Mouse (Mus musculus): Measurements from ENCODE around the gene Olfr780. TPM values are rescaled to one million over a fixed set of nuclear protein-coding genes. Genes with fewer than 3 reads are reported as not detected.
"Not testable (repeated sequence)": the region's sequence is repeated elsewhere in the genome, so short reads cannot be mapped to it uniquely, and the experiment has no call there.

Olfr780 gene
- not detected in 2 replicates for total RNA-seq (2017)

- ATAC-seq (replicated peaks in 1 of 2; ENCODE audit: insufficient read depth in 1 of 2, low FRiP score in 2 of 2, low TSS enrichment in 1 of 2, low read depth in 1 of 2, poor library complexity in 2 of 2, severe bottlenecking in 2 of 2), result no peak
Measured at GRCm38 (mm10) chr10:129317817-129318216, at the start of gene Olfr780. Gene Olfr780, plus strand, starts transcription at chr10:129318117.

DNA sequence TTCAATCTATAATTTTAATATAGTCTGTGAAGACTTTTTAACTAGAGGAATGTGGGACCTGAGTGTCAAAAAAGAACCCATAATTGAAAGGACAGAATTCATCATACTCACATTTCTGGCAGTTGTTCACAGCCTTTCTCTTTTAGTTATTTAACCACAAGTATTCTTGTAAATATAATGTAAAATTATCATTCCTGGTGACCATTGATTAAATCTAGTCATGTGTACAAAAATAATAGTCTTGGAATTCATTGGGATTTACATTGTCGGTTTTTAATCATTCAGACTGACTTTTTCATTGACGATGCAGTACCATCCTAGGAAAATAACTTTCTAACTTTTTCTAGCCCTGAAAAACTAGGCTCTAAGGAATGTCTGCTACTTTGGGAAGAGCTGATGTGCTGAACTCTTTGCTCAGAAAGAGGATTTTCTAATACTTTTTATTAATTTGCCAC, 46.8 kb upstream of the Olfr780 start, which contains the start of gene Olfr777:
Olfr777 (minus strand) TSS at position 405 of the 455 bp plus-strand sequence.
- no peak for ATAC-seq (replicated peaks in 1 of 2; ENCODE audit: insufficient read depth in 1 of 2, low FRiP score in 2 of 2, low TSS enrichment in 1 of 2, low read depth in 1 of 2, poor library complexity in 2 of 2, severe bottlenecking in 2 of 2)

GRCm38 (mm10) chr10:129312973-129313372, 4.9 kb upstream of the Olfr780 start:
- not testable (repeated sequence) for ATAC-seq (replicated peaks in 1 of 2; ENCODE audit: insufficient read depth in 1 of 2, low FRiP score in 2 of 2, low TSS enrichment in 1 of 2, low read depth in 1 of 2, poor library complexity in 2 of 2, severe bottlenecking in 2 of 2)

- not testable (repeated sequence) for ATAC-seq (replicated peaks in 1 of 2; ENCODE audit: insufficient read depth in 1 of 2, low FRiP score in 2 of 2, low TSS enrichment in 1 of 2, low read depth in 1 of 2, poor library complexity in 2 of 2, severe bottlenecking in 2 of 2)
Measured at GRCm38 (mm10) chr10:129313521-129313920, 4.4 kb upstream of the Olfr780 start.

GRCm38 (mm10) chr10:129328554-129328953, 10.6 kb downstream of the Olfr780 start, which contains the start of gene Olfr781:
Gene Olfr781, plus strand, starts transcription at chr10:129328854.
- ATAC-seq (replicated peaks in 1 of 2; ENCODE audit: insufficient read depth in 1 of 2, low FRiP score in 2 of 2, low TSS enrichment in 1 of 2, low read depth in 1 of 2, poor library complexity in 2 of 2, severe bottlenecking in 2 of 2), result no peak

DNA sequence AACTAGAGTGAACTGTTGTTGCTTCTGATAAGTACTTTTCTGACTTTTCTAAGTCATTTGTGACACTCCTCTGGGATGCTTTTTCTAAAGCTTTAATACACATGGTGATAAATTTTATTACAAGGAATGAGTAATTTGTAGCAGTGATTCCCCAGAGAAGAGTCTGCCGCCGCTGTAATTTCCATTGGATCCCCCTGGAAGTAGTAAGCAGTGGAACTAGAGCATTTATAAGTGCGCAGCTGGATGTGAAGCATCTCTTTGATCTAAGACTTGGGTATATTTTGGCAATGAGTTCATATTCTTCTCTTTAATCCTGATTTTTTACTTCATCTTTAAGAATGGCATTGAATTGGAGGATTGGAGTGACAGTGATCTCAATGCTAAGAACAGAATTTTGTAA, 30.6 kb downstream of the Olfr780 start, which contains the start of gene Olfr782:
Olfr782 (plus strand) TSS at position 301 of the 400 bp plus-strand sequence.
- no peak for ATAC-seq (replicated peaks in 1 of 2; ENCODE audit: insufficient read depth in 1 of 2, low FRiP score in 2 of 2, low TSS enrichment in 1 of 2, low read depth in 1 of 2, poor library complexity in 2 of 2, severe bottlenecking in 2 of 2)

GRCm38 (mm10) chr10:129352475-129352874, 34.6 kb downstream of the Olfr780 start:
- not testable (repeated sequence) for ATAC-seq (replicated peaks in 1 of 2; ENCODE audit: insufficient read depth in 1 of 2, low FRiP score in 2 of 2, low TSS enrichment in 1 of 2, low read depth in 1 of 2, poor library complexity in 2 of 2, severe bottlenecking in 2 of 2)

DNA sequence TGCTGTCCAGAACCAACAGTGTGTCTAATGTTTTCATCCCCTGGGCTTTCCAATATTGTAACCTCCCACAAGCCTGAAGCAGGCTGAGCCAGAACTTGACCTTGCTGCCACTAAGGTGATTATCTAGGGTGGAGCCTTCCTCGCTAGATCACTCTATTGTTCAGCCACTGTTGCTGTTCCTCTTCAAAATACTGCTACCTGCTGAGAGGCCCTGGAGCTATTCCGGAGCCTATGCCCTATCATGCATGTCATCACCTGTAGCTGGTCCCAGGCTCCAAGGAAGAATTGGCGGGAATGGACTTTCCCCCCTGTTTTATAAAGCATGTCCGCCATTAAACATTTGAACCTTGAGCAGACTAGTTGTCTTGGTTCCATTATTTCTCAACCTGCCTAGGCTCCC, 38.6 kb downstream of the Olfr780 start:
- not testable (repeated sequence) for ATAC-seq (replicated peaks in 1 of 2; ENCODE audit: insufficient read depth in 1 of 2, low FRiP score in 2 of 2, low TSS enrichment in 1 of 2, low read depth in 1 of 2, poor library complexity in 2 of 2, severe bottlenecking in 2 of 2)

DNA sequence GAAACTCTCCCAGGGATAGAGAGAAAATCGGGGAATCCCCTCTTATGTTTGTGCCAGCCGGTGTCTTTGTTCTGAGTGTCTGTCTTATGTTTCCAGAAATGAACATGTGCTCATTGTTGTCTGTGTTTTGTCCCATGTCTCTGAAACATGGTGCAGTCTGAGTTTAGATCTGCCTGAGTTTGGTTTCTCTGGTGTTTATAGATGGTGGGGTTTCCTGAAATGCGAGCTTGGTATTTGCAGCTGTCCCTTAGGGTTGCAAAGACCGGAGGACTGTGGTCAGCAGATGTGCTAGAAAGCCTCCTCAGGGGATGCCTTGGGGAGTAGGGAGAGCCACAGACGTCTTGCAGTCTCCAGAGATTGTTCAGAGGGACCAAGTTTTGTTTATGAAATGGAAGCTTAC, 39.4 kb downstream of the Olfr780 start:
- no peak for ATAC-seq (replicated peaks in 1 of 2; ENCODE audit: insufficient read depth in 1 of 2, low FRiP score in 2 of 2, low TSS enrichment in 1 of 2, low read depth in 1 of 2, poor library complexity in 2 of 2, severe bottlenecking in 2 of 2)

Other genes starting within 250 kb of the Olfr780 start
- gene Olfr766-ps1, start 249.1 kb upstream of the Olfr780 start, total RNA-seq (2017), result not detected in 2 replicates
- gene Olfr767, start 235.2 kb upstream of the Olfr780 start, total RNA-seq (2017), result not detected in 2 replicates
- not detected in 2 replicates for gene Olfr768, start 218.7 kb upstream of the Olfr780 start, total RNA-seq (2017)
- gene Olfr769, start 200.3 kb upstream of the Olfr780 start, total RNA-seq (2017), result not detected in 2 replicates
- not detected in 2 replicates for gene Olfr770, start 179.1 kb upstream of the Olfr780 start, total RNA-seq (2017)
- gene Olfr771, start 153.4 kb upstream of the Olfr780 start, total RNA-seq (2017), result not detected in 2 replicates
- not detected in 2 replicates for gene Olfr772, start 140.2 kb upstream of the Olfr780 start, total RNA-seq (2017)
- not detected in 2 replicates for gene Olfr773, start 130.7 kb upstream of the Olfr780 start, total RNA-seq (2017)
- not detected in 2 replicates for gene Olfr774, start 81.9 kb upstream of the Olfr780 start, total RNA-seq (2017)
- gene Olfr775, start 69.7 kb upstream of the Olfr780 start, total RNA-seq (2017), result not detected in 2 replicates
- gene Olfr776, start 59.0 kb upstream of the Olfr780 start, total RNA-seq (2017), result not detected in 2 replicates
- not detected in 2 replicates for gene Olfr777, start 46.6 kb upstream of the Olfr780 start, total RNA-seq (2017)
- gene Olfr781, start 10.7 kb downstream of the Olfr780 start, total RNA-seq (2017), result not detected in 2 replicates
- gene Olfr782, start 30.7 kb downstream of the Olfr780 start, total RNA-seq (2017), result not detected in 2 replicates
- not detected in 2 replicates for gene Olfr784, start 66.0 kb downstream of the Olfr780 start, total RNA-seq (2017)
- gene Olfr785, start 87.3 kb downstream of the Olfr780 start, total RNA-seq (2017), result not detected in 2 replicates
- gene Olfr786, start 109.2 kb downstream of the Olfr780 start, total RNA-seq (2017), result not detected in 2 replicates
- not detected in 2 replicates for gene Olfr787, start 143.7 kb downstream of the Olfr780 start, total RNA-seq (2017)
- not detected in 2 replicates for gene Olfr788, start 152.9 kb downstream of the Olfr780 start, total RNA-seq (2017)
- gene Olfr789, start 166.6 kb downstream of the Olfr780 start, total RNA-seq (2017), result not detected in 2 replicates
- gene Olfr790, start 180.4 kb downstream of the Olfr780 start, total RNA-seq (2017), result not detected in 2 replicates
- not detected in 2 replicates for gene Olfr791, start 203.7 kb downstream of the Olfr780 start, total RNA-seq (2017)
- not detected in 2 replicates for gene Olfr792, start 221.0 kb downstream of the Olfr780 start, total RNA-seq (2017)
- gene Olfr794, start 249.5 kb downstream of the Olfr780 start, total RNA-seq (2017), result not detected in 2 replicates

Measured in hematopoietic stem cell, adult 5-6 weeks (primary cell).